Mouse (Mus musculus): ENCODE data around the gene Gm26938.

Gene Gm26938

GRCm38 (mm10) chr5:139826357-139827055, at the start of gene Gm26938, which contains the start of gene Psmg3:
Gene Gm26938 (minus strand): TSS chr5:139826407.
Gene Psmg3 (minus strand): TSS chr5:139826885.
- peak; percentile 70 for DNase-seq (ENCODE audit: low read depth)

GRCm38 (mm10) chr5:139871526-139871925, 45.3 kb upstream of the Gm26938 start:
- no peak for DNase-seq (ENCODE audit: low read depth)

GRCm38 (mm10) chr5:139870886-139871285, 44.7 kb upstream of the Gm26938 start:
- no peak for DNase-seq (ENCODE audit: low read depth)

- peak; percentile 40 for DNase-seq (ENCODE audit: low read depth)
Measured at GRCm38 (mm10) chr5:139862759-139863158, 36.6 kb upstream of the Gm26938 start.

- DNase-seq (ENCODE audit: low read depth), result no peak
Measured at GRCm38 (mm10) chr5:139860328-139861104, 34.3 kb upstream of the Gm26938 start.

- no peak for DNase-seq (ENCODE audit: low read depth)
Measured at GRCm38 (mm10) chr5:139849626-139850320, 23.6 kb upstream of the Gm26938 start.

GRCm38 (mm10) chr5:139839142-139839541, 12.9 kb upstream of the Gm26938 start:
- DNase-seq (ENCODE audit: low read depth), result no peak

GRCm38 (mm10) chr5:139838476-139838892, 12.3 kb upstream of the Gm26938 start:
- DNase-seq (ENCODE audit: low read depth), result no peak

GRCm38 (mm10) chr5:139835706-139836105, 9.5 kb upstream of the Gm26938 start:
- no peak for DNase-seq (ENCODE audit: low read depth)

GRCm38 (mm10) chr5:139832125-139832524, 5.9 kb upstream of the Gm26938 start:
- no peak for DNase-seq (ENCODE audit: low read depth)

GRCm38 (mm10) chr5:139830734-139831133, 4.5 kb upstream of the Gm26938 start:
- no peak for DNase-seq (ENCODE audit: low read depth)

- DNase-seq (ENCODE audit: low read depth), result no peak
Measured at GRCm38 (mm10) chr5:139829384-139829783, 3.2 kb upstream of the Gm26938 start.

GRCm38 (mm10) chr5:139827593-139827992, 1.4 kb upstream of the Gm26938 start:
- no peak for DNase-seq (ENCODE audit: low read depth)

GRCm38 (mm10) chr5:139825947-139826346, 260 bp downstream of the Gm26938 start:
- no peak for DNase-seq (ENCODE audit: low read depth)

GRCm38 (mm10) chr5:139824531-139824930, 1.7 kb downstream of the Gm26938 start:
- no peak for DNase-seq (ENCODE audit: low read depth)

- DNase-seq (ENCODE audit: low read depth), result no peak
Measured at GRCm38 (mm10) chr5:139821466-139822459, 4.4 kb downstream of the Gm26938 start.

- no peak for DNase-seq (ENCODE audit: low read depth)
Measured at GRCm38 (mm10) chr5:139819538-139820181, 6.5 kb downstream of the Gm26938 start, which contains the start of gene Tmem184a. Gene Tmem184a (minus strand): TSS chr5:139819917.

GRCm38 (mm10) chr5:139818801-139819200, 7.4 kb downstream of the Gm26938 start:
- no peak for DNase-seq (ENCODE audit: low read depth)

- DNase-seq (ENCODE audit: low read depth), result no peak
Measured at GRCm38 (mm10) chr5:139818056-139818455, 8.2 kb downstream of the Gm26938 start.

- no peak for DNase-seq (ENCODE audit: low read depth)
Measured at GRCm38 (mm10) chr5:139817292-139817691, 8.9 kb downstream of the Gm26938 start.

GRCm38 (mm10) chr5:139816445-139816844, 9.8 kb downstream of the Gm26938 start:
- DNase-seq (ENCODE audit: low read depth), result no peak
